In the genomic region with DNA sequence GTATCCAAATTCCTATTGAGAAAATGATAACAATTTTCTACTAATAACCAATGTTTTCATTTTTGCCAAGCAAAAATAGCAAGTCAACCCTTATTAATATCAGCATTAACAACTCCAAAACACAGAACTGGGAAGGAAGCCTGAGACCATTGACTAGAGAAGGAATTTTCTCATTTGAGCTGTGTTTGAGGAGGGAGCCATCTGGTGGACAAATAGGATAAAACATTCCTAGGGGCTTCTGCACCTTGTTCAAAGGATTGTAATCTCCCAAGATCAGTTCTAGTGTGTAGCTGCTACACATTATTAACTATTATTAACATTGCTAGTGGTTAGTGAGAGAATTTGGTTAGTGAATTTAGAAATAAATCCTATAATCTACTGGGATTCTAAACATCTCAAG, we compare ENCODE assay signal across 8 mouse cellular contexts. TPM values are rescaled to one million over a fixed set of nuclear protein-coding genes. Genes with fewer than 3 reads are reported as not detected.
A peak's percentile ranks its signal among the peaks of the same experiment; 100 is the strongest.
DNase-seq lines count a peak whose midpoint lies in the region; ATAC-seq and TF ChIP-seq lines count a peak whose summit lies in the region.

No protein-coding gene starts in this region.

- TF ChIP-seq POLR2A in heart, adult 2 months (IDR thresholded peaks at IDR 0.05; ENCODE audit: insufficient read depth, low read depth, low read length): no peak

- no peaks in the 10 kb centered on the region for H3K27me3 ChIP-seq in heart, adult 2 months (ENCODE audit: control insufficient read depth, insufficient read depth, low read length)

- ATAC-seq in megakaryocyte, adult 5-6 weeks (ENCODE audit: poor library complexity, severe bottlenecking): peak; percentile 93

- no peak for DNase-seq in heart, adult 2 months
- DNase-seq in heart, postnatal 25 days (ENCODE audit: low spot score): no peak
- DNase-seq in thymus, postnatal 0 days (ENCODE audit: low spot score): peak; percentile 51
- no peak for DNase-seq in thymus, postnatal 36 days
- DNase-seq in cerebellum, postnatal 10 days: peak; percentile 73 to 82
- DNase-seq in induced T-regulatory cell, adult 2 months (ENCODE audit: low read depth): peak; percentile 80
- DNase-seq in ovary, adult 18-20 months (ENCODE audit: low spot score): no peak

- H3K27ac ChIP-seq in heart, adult 2 months: no peak overlapping the region

- no peak overlapping the region for H3K9ac ChIP-seq in heart, adult 2 months (ENCODE audit: low read depth, low read length)

- no peak overlapping the region for H3K4me3 ChIP-seq in heart, adult 2 months

- H3K79me2 ChIP-seq in heart, adult 2 months (replicated peaks; ENCODE audit: control insufficient read depth, insufficient read depth, low read length): no peaks in the 10 kb centered on the region

- no peak for TF ChIP-seq EP300 in heart, adult 2 months (IDR thresholded peaks at IDR 0.05; ENCODE audit: insufficient read depth, low read depth, low read length)

- H3K36me3 ChIP-seq in heart, adult 2 months (ENCODE audit: control insufficient read depth, insufficient read depth, low read length): peaks cover 2% of the 10 kb centered on the region; the same call in 1 of the 2 replicates

- H3K4me1 ChIP-seq in heart, adult 2 months (ENCODE audit: control insufficient read depth, insufficient read depth, low read length): no peaks in the 10 kb centered on the region

- peak; percentile 94 for TF ChIP-seq CTCF in heart, adult 2 months (IDR thresholded peaks at IDR 0.05)

- intact Hi-C loops in heart, adult 2 months (cut with DNase I): loop anchor here (1.0 to 10.0 kb wide), 4 partner anchors 41 to 1013 kb away; a partner anchor contains a TSS
- intact Hi-C loops in heart, postnatal 25 days (cut with DNase I): loop anchor here (2.0 to 5.0 kb wide), 3 partner anchors 81 to 651 kb away; no protein-coding TSS in a partner anchor

RNA-seq across cellular contexts. Expression of a gene that starts 38.2 kb away (rescaled TPM):
- 10 to 100 TPM; 36.6 to 38.8 TPM for total RNA-seq in heart, adult 2 months (2021)
- 48.5 and 95.2 TPM in 2 replicates for polyA plus RNA-seq in heart, adult 2 months (2012; rRNA removed)
- total RNA-seq in heart, postnatal 25 days (2021): 10 to 100 TPM; 46.9 to 49.4 TPM
- polyA plus RNA-seq in thymus, postnatal 0 days (2015; fragmentation: Nextera tagmentation; extraction: Ambion mirVana): 42.9 and 46.2 TPM in 2 replicates
- total RNA-seq in megakaryocyte, adult 5-6 weeks (2015): 272 and 276 TPM in 2 replicates
- total RNA-seq in megakaryocyte, adult 5-6 weeks (2017): 147 and 155 TPM in 2 replicates

Comparison
In these comparisons a context has a peak if more than half of its experiments do, and no peak if none do; other contexts are left out.
1. DNase-seq: peak in thymus, postnatal 0 days (single experiment), cerebellum, postnatal 10 days (2 of 2) and induced T-regulatory cell, adult 2 months (single experiment); none in heart, adult 2 months (0 of 2), heart, postnatal 25 days (single experiment), thymus, postnatal 36 days (0 of 2) and ovary, adult 18-20 months (single experiment).